Comparison of ENCODE assay signal across 9 mouse cellular contexts in the genomic region with DNA sequence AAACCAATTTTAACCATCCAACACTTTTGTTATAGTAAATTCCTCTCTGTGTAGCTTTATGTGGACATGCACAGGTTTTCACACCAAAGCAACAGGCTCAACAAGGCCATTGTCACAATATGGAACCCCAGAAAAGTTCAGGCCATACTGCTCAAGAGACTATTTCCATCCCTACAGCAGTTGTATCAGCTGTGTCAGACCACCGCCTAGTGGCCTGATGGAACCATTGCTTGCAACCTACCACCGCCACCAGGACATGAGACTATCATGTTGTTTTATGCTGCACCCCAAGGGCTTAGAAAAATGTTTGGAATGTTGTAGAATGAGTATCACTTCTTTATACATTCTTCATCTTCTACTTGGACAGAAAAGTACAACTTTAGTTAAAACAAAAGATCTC. TPM values are rescaled to one million over a fixed set of nuclear protein-coding genes. Genes with fewer than 3 reads are reported as not detected.
DNase-seq lines count a peak whose midpoint lies in the region; ATAC-seq and TF ChIP-seq lines count a peak whose summit lies in the region.
"Had no signal": no experiment of that assay in that cellular context is flagged by ENCODE, and none has a peak within 500 bp of the region (broad histone marks: within the 10 kb centered on the region; RNA-seq: fewer than 3 reads in every experiment).

No protein-coding gene starts in this region.

- no peak for TF ChIP-seq EP300 in MEL (IDR thresholded peaks at IDR 0.05; ENCODE audit: low read depth in 1 of 2, low read length in 2 of 2)

- TF ChIP-seq POLR2A in MEL (IDR thresholded peaks at IDR 0.05; ENCODE audit: control insufficient read depth in 1 of 2, insufficient read depth in 1 of 2, low read depth in 1 of 2, low read length in 2 of 2, poor library complexity in 1 of 2) = no peak
- TF ChIP-seq POLR2A in cortical plate, adult 2 months (IDR thresholded peaks at IDR 0.05; ENCODE audit: extremely low read depth, insufficient read depth, low read length) = no peak
- no peak for TF ChIP-seq POLR2A in limb, embryonic 14.5 days (IDR thresholded peaks at IDR 0.05; ENCODE audit: borderline replicate concordance, extremely low read depth, insufficient read depth, insufficient read length)
- TF ChIP-seq POLR2A in testis, adult 2 months (IDR thresholded peaks at IDR 0.05; ENCODE audit: control insufficient read depth, low read depth, low read length) = no peak

- no peaks in the 10 kb centered on the region for H3K4me1 ChIP-seq in MEL (ENCODE audit: control insufficient read depth in 1 of 2, insufficient read depth in 2 of 2, low read length in 2 of 2)
- peaks cover 6% of the 10 kb centered on the region for H3K4me1 ChIP-seq in cortical plate, adult 2 months (ENCODE audit: control insufficient read depth, insufficient read depth, low read length)
- peaks cover 4% of the 10 kb centered on the region; the same call in 1 of the 2 replicates for H3K4me1 ChIP-seq in limb, embryonic 14.5 days (ENCODE audit: control insufficient read depth, insufficient read depth, low read length)
- no peaks in the 10 kb centered on the region for H3K4me1 ChIP-seq in neural tube, embryonic 13.5 days (replicated peaks)
- no peaks in the 10 kb centered on the region for H3K4me1 ChIP-seq in testis, adult 2 months (ENCODE audit: control insufficient read depth, insufficient read depth, low read length)

- WGBS in limb, embryonic 14.5 days = 8% methylated on average over 2 of the region's 2 CpGs
- WGBS in neural tube, embryonic 13.5 days = 9% methylated on average over 2 of the region's 2 CpGs

- H3K27me3 ChIP-seq in MEL (ENCODE audit: control insufficient read depth in 1 of 2, insufficient read depth in 2 of 2, low read length in 2 of 2) = peaks cover 6 to 24% of the 10 kb centered on the region in 2 experiments
- no peaks in the 10 kb centered on the region for H3K27me3 ChIP-seq in limb, embryonic 14.5 days (ENCODE audit: control insufficient read depth, insufficient read depth, low read length)
- H3K27me3 ChIP-seq in neural tube, embryonic 13.5 days = no peaks in the 10 kb centered on the region
- no peaks in the 10 kb centered on the region for H3K27me3 ChIP-seq in testis, adult 2 months (ENCODE audit: control insufficient read depth, insufficient read depth, low read length)
- H3K27me3 ChIP-seq: embryonic facial prominence, embryonic 13.5 days had no signal

- no peaks in the 10 kb centered on the region for H3K9me3 ChIP-seq in MEL (replicated peaks; ENCODE audit: insufficient read depth, low read length)
- H3K9me3 ChIP-seq in limb, embryonic 14.5 days (ENCODE audit: control insufficient read depth, low read length) = no peaks in the 10 kb centered on the region
- H3K9me3 ChIP-seq in neural tube, embryonic 13.5 days = no peaks in the 10 kb centered on the region
- H3K9me3 ChIP-seq: embryonic facial prominence, embryonic 13.5 days had no signal

- DNase-seq in 3T3-L1 (ENCODE audit: low read depth, low spot score) (peak; percentile 90), MEL (ENCODE audit: low read depth, low spot score) (peak; percentile 65)
- peak; percentile 71 to 79 for DNase-seq in kidney, adult 8-10 months
- DNase-seq in limb, embryonic 14.5 days (ENCODE audit: low spot score) = peak; percentile 91

- H3K4me2 ChIP-seq in limb, embryonic 14.5 days (replicated peaks; ENCODE audit: low read depth, low read length, severe bottlenecking) = no peak overlapping the region
- H3K4me2 ChIP-seq in neural tube, embryonic 13.5 days = no peak overlapping the region
- H3K4me2 ChIP-seq: embryonic facial prominence, embryonic 13.5 days had no signal

- H3K27ac ChIP-seq in MEL (ENCODE audit: control insufficient read depth, low read depth, low read length) = no peak overlapping the region
- no peak overlapping the region for H3K27ac ChIP-seq in cortical plate, adult 2 months (ENCODE audit: insufficient read depth, low read length)
- H3K27ac ChIP-seq in limb, embryonic 14.5 days (replicated peaks; ENCODE audit: low read depth, low read length) = no peak overlapping the region
- H3K27ac ChIP-seq in neural tube, embryonic 13.5 days (replicated peaks) = no peak overlapping the region
- no peak overlapping the region for H3K27ac ChIP-seq in testis, adult 2 months (ENCODE audit: control insufficient read depth, insufficient read depth, low read depth, low read length)
- H3K27ac ChIP-seq: embryonic facial prominence, embryonic 13.5 days had no signal

- peak; percentile 77 to 92 (median 87) for TF ChIP-seq CTCF in MEL (IDR thresholded peaks at IDR 0.05 in 2 of 3, conservative IDR thresholded peaks at IDR 0.05 in 1 of 3; ENCODE audit: control insufficient read depth in 1 of 3, insufficient read depth in 1 of 3, low read depth in 2 of 3, low read length in 3 of 3, poor library complexity in 1 of 3, severe bottlenecking in 1 of 3)
- peak; percentile 95 for TF ChIP-seq CTCF in cortical plate, adult 2 months (IDR thresholded peaks at IDR 0.05; ENCODE audit: extremely low read depth, insufficient read depth, low read length)
- TF ChIP-seq CTCF in testis, adult 2 months (IDR thresholded peaks at IDR 0.05; ENCODE audit: control insufficient read depth, insufficient read depth, insufficient replicate concordance, low read depth, low read length) = peak; percentile 59; the same call in 1 of the 2 replicates

- TF ChIP-seq RAD21 in MEL (IDR thresholded peaks at IDR 0.05; ENCODE audit: low read depth, low read length) = peak; percentile 93

- no peak overlapping the region for H3K9ac ChIP-seq in MEL (ENCODE audit: control insufficient read depth, low read depth, low read length, poor library complexity, severe bottlenecking)
- no peak overlapping the region for H3K9ac ChIP-seq in limb, embryonic 14.5 days (ENCODE audit: low read depth, low read length, severe bottlenecking)
- H3K9ac ChIP-seq in neural tube, embryonic 13.5 days = no peak overlapping the region
- H3K9ac ChIP-seq: embryonic facial prominence, embryonic 13.5 days had no signal

- no peak overlapping the region for H3K4me3 ChIP-seq in MEL (ENCODE audit: control insufficient read depth in 1 of 2, insufficient read depth in 1 of 2, low read depth in 2 of 2, low read length in 2 of 2)
- H3K4me3 ChIP-seq in cortical plate, adult 2 months (ENCODE audit: insufficient read depth, low read length) = no peak overlapping the region
- no peak overlapping the region for H3K4me3 ChIP-seq in limb, embryonic 14.5 days (replicated peaks; ENCODE audit: low read length)
- no peak overlapping the region for H3K4me3 ChIP-seq in neural tube, embryonic 13.5 days
- no peak overlapping the region for H3K4me3 ChIP-seq in testis, adult 2 months (ENCODE audit: control insufficient read depth, low read depth, low read length)
- H3K4me3 ChIP-seq: embryonic facial prominence, embryonic 13.5 days had no signal

- ATAC-seq in granulocyte monocyte progenitor cell, adult 5-6 weeks (replicated peaks; ENCODE audit: poor library complexity, severe bottlenecking) = peak; percentile 56; the same call in 1 of the 2 replicates
- peak; percentile 87 for ATAC-seq in limb, embryonic 14.5 days (ENCODE audit: low FRiP score, low read depth)
- ATAC-seq in neural tube, embryonic 13.5 days (ENCODE audit: low read depth) = peak; percentile 71; the same call in 1 of the 2 replicates

- no peaks in the 10 kb centered on the region for H3K36me3 ChIP-seq in MEL (ENCODE audit: control insufficient read depth in 1 of 2, insufficient read depth in 2 of 2, low read length in 2 of 2)
- H3K36me3 ChIP-seq in limb, embryonic 14.5 days (ENCODE audit: control insufficient read depth, insufficient read depth, low read length) = no peaks in the 10 kb centered on the region
- no peaks in the 10 kb centered on the region for H3K36me3 ChIP-seq in neural tube, embryonic 13.5 days
- peaks cover 5% of the 10 kb centered on the region for H3K36me3 ChIP-seq in testis, adult 2 months (ENCODE audit: control insufficient read depth, insufficient read depth, low read length)
- H3K36me3 ChIP-seq: embryonic facial prominence, embryonic 13.5 days had no signal

- H3K79me2 ChIP-seq in MEL (ENCODE audit: control insufficient read depth, insufficient read depth, low read length, poor library complexity) = no peaks in the 10 kb centered on the region

TF ChIP-seq in MEL, 35 proteins besides CTCF, POLR2A, EP300 and RAD21 (continues in another document):
- TF ChIP-seq ZC3H11A (IDR thresholded peaks at IDR 0.05; ENCODE audit: low read depth, low read length) (peak; percentile 82), USF1 (IDR thresholded peaks at IDR 0.05; ENCODE audit: low read depth, low read length) (no peak), TCF12 (IDR thresholded peaks at IDR 0.05; ENCODE audit: low read depth, low read length) (no peak), USF2 (IDR thresholded peaks at IDR 0.05; ENCODE audit: borderline replicate concordance in 1 of 2, insufficient read depth in 1 of 2, low read depth in 1 of 2, low read length in 2 of 2) (no peak), ELF1 (IDR thresholded peaks at IDR 0.05; ENCODE audit: low read depth, low read length) (no peak), ZMIZ1 (IDR thresholded peaks at IDR 0.05; ENCODE audit: low read depth, low read length) (no peak)

RNA-seq across cellular contexts. Expression of gene Rrp1b, which starts 10.5 kb away (rescaled TPM):
- 60.2 and 84.1 TPM in 2 replicates for total RNA-seq in MEL (2012; rRNA removed)
- polyA plus RNA-seq in MEL (2012; ENCODE audit: insufficient read depth in 1 of 2, insufficient read length in 2 of 2, low read depth in 1 of 2, low replicate concordance in 2 of 2, missing spikeins in 1 of 2) = 10 to 100 TPM in 1 of 2 experiments, not detected in 1; 78.6 TPM
- polyA plus RNA-seq in cortical plate, adult 2 months (2012; rRNA removed) = 14.9 and 16.5 TPM in 2 replicates
- total RNA-seq in granulocyte monocyte progenitor cell, adult 5-6 weeks (2014; fragmentation: Nextera tagmentation) = 92.0 and 114 TPM in 2 replicates
- total RNA-seq in granulocyte monocyte progenitor cell, adult 5-6 weeks (2017) = 46.6 and 47.0 TPM in 2 replicates
- polyA plus RNA-seq in limb, embryonic 14.5 days (2012; rRNA removed) = 32.5 and 36.2 TPM in 2 replicates
- 57.2 and 57.4 TPM in 2 replicates for polyA plus RNA-seq in limb, embryonic 14.5 days (2014; fragmentation: Nextera tagmentation; extraction: Ambion mirVana)
- 33.1 and 40.4 TPM in 2 replicates for polyA plus RNA-seq in neural tube, embryonic 13.5 days (2015; fragmentation: Nextera tagmentation; extraction: Ambion mirVana)
- 6.7 and 7.2 TPM in 2 replicates for polyA plus RNA-seq in testis, adult 2 months (2012; rRNA removed)

RNA-seq across cellular contexts. Expression of gene Hsf2bp, which starts 10.8 kb away (rescaled TPM):
- total RNA-seq in MEL (2012; rRNA removed) = 0.04 TPM in 1 of 2 replicates, not detected in the other
- under 1 TPM in 1 of 2 experiments, not detected in 1; 0.15 TPM for polyA plus RNA-seq in MEL (2012; ENCODE audit: insufficient read depth in 1 of 2, insufficient read length in 2 of 2, low read depth in 1 of 2, low replicate concordance in 2 of 2, missing spikeins in 1 of 2)
- 0.27 and 0.32 TPM in 2 replicates for polyA plus RNA-seq in cortical plate, adult 2 months (2012; rRNA removed)
- not detected in 2 replicates for total RNA-seq in granulocyte monocyte progenitor cell, adult 5-6 weeks (2014; fragmentation: Nextera tagmentation)
- total RNA-seq in granulocyte monocyte progenitor cell, adult 5-6 weeks (2017) = not detected in 2 replicates
- 0.50 and 0.59 TPM in 2 replicates for polyA plus RNA-seq in limb, embryonic 14.5 days (2012; rRNA removed)
- polyA plus RNA-seq in limb, embryonic 14.5 days (2014; fragmentation: Nextera tagmentation; extraction: Ambion mirVana) = 0.22 and 0.74 TPM in 2 replicates
- 0.38 and 0.59 TPM in 2 replicates for polyA plus RNA-seq in neural tube, embryonic 13.5 days (2015; fragmentation: Nextera tagmentation; extraction: Ambion mirVana)
- 32.3 and 34.3 TPM in 2 replicates for polyA plus RNA-seq in testis, adult 2 months (2012; rRNA removed)

Comparison
In these comparisons a context has a peak if more than half of its experiments do, and no peak if none do; other contexts are left out.
1. RNA of gene Hsf2bp, which starts 10.8 kb away (polyA plus RNA-seq): 32.3 to 34.3 TPM in testis, adult 2 months; 0.22 to 0.74 TPM in limb, embryonic 14.5 days, 0.38 to 0.59 TPM in neural tube, embryonic 13.5 days, 0.27 to 0.32 TPM in cortical plate, adult 2 months and 0.15 TPM in MEL; every median in the first group is over 10 times any median in the second.
2. Peak in every context shown above with its lines, with median percentiles within 50 percentile points of each other: DNase-seq, CTCF ChIP-seq and ATAC-seq.